Mouse (Mus musculus) neural tube, embryonic 15.5 days (tissue): ENCODE results near the gene Tmcc3. TPM values are rescaled to one million over a fixed set of nuclear protein-coding genes. Genes with fewer than 3 reads are reported as not detected.

Source experiments
- ATAC-seq: fragments of 200-750 bp; cut with Nextera tagmentation; 2 replicates; pipeline ENCODE4 v1.8.0; 2017; ENCODE audit warnings: mild to moderate bottlenecking, moderate TSS enrichment, moderate library complexity; ENCODE audit not compliant: low FRiP score
- H3K27ac ChIP-seq: fragments of 300-500 bp; sonication (generic); replicated peaks from 2 replicates; pipeline ENCODE4 v1.5.1; 2015; ENCODE audit warnings: mild to moderate bottlenecking, inconsistent platforms
- H3K27me3 ChIP-seq: fragments of 300-500 bp; sonication (generic); replicated peaks from 2 replicates; pipeline ENCODE4 v1.6.1; 2015; ENCODE audit warnings: inconsistent platforms
- H3K36me3 ChIP-seq: fragments of 300-500 bp; sonication (generic); 2 replicates; pipeline ENCODE4 v1.6.1; 2015; ENCODE audit warnings: inconsistent platforms
- H3K4me1 ChIP-seq: fragments of 300-500 bp; sonication (generic); 2 replicates; pipeline ENCODE4 v1.6.1; 2015; ENCODE audit warnings: inconsistent platforms
- H3K4me2 ChIP-seq: fragments of 300-500 bp; sonication (generic); 2 replicates; pipeline ENCODE4 v1.6.1; 2015; ENCODE audit warnings: inconsistent platforms, mild to moderate bottlenecking, moderate library complexity
- H3K4me3 ChIP-seq: fragments of 300-500 bp; sonication (generic); replicated peaks from 2 replicates; pipeline ENCODE4 v1.5.1; 2015; ENCODE audit warnings: mild to moderate bottlenecking, inconsistent platforms
- H3K9ac ChIP-seq: fragments of 300-500 bp; sonication (generic); replicated peaks from 2 replicates; pipeline ENCODE4 v1.6.1; 2015; ENCODE audit warnings: mild to moderate bottlenecking, inconsistent platforms
- H3K9me3 ChIP-seq: fragments of 300-500 bp; sonication (generic); replicated peaks from 2 replicates; pipeline ENCODE4 v1.6.1; 2016; ENCODE audit warnings: inconsistent platforms
- WGBS: fragments of 180-500 bp; shearing (Covaris S2); methylation state at CpG from one replicate; pipeline ENCODE4 v1.1.7; 2015; ENCODE audit warnings: mixed read lengths; 5-methylcytosine and 5-hydroxymethylcytosine counted together
- polyA plus RNA-seq: library from polyadenylated mRNA; unstranded; fragments of >200 nt; fragmentation: Nextera tagmentation; extraction: Ambion mirVana; gene quantifications from 2 replicates; pipeline ENCODE4 v1.2.1, GENCODE M21; 2015

Tmcc3 gene
- polyA plus RNA-seq, 1 experiment from 2014 or later: 17.6 TPM

GRCm38 (mm10) chr10:94432933-94433332 is 121.2 kb downstream of the Tmcc3 start:
- no peak overlapping the region for H3K4me2 ChIP-seq
- ATAC-seq: no peak
- no peak overlapping the region for H3K9ac ChIP-seq
- no peak overlapping the region for H3K27ac ChIP-seq
- H3K36me3 ChIP-seq: no peaks in the 10 kb centered on the region
- no peaks in the 10 kb centered on the region for H3K9me3 ChIP-seq
- H3K4me1 ChIP-seq: peaks cover 8% of the 10 kb centered on the region; the same call in 1 of the 2 replicates
- H3K4me3 ChIP-seq: no peak overlapping the region
- WGBS: 73% methylated on average over 5 of the region's 5 CpGs
- H3K27me3 ChIP-seq: no peaks in the 10 kb centered on the region

GRCm38 (mm10) chr10:94433901-94434300 is 122.2 kb downstream of the Tmcc3 start:
- Histone ChIP-seq H3K4me2 (no peak overlapping the region), H3K9me3 (no peaks in the 10 kb centered on the region), H3K9ac (no peak overlapping the region), H3K4me3 (no peak overlapping the region), H3K36me3 (no peaks in the 10 kb centered on the region), H3K4me1 (peaks cover 5% of the 10 kb centered on the region; the same call in 1 of the 2 replicates), H3K27ac (0 out of 2 replicates have a peak overlapping the region, but pooled peaks have one; percentile 15), H3K27me3 (no peaks in the 10 kb centered on the region)
- 37% methylated on average over 7 of the region's 7 CpGs for WGBS
- no peak for ATAC-seq

GRCm38 (mm10) chr10:94442725-94443124 is 131.0 kb downstream of the Tmcc3 start:
- no peaks in the 10 kb centered on the region for H3K27me3 ChIP-seq
- ATAC-seq: 0 out of 2 replicates have a peak, but pooled peaks have one; percentile 56
- H3K4me1 ChIP-seq: peaks cover 21% of the 10 kb centered on the region
- no peak overlapping the region for H3K4me3 ChIP-seq
- no peaks in the 10 kb centered on the region for H3K36me3 ChIP-seq
- 29% methylated on average over 7 of the region's 7 CpGs for WGBS
- H3K9me3 ChIP-seq: no peaks in the 10 kb centered on the region
- no peak overlapping the region for H3K9ac ChIP-seq
- no peak overlapping the region for H3K27ac ChIP-seq
- no peak overlapping the region for H3K4me2 ChIP-seq

- WGBS: 93% methylated on average over 4 of the region's 4 CpGs
- Histone ChIP-seq H3K9ac (no peak overlapping the region), H3K9me3 (no peaks in the 10 kb centered on the region), H3K4me2 (no peak overlapping the region), H3K4me1 (peaks cover 21% of the 10 kb centered on the region), H3K36me3 (no peaks in the 10 kb centered on the region), H3K27ac (no peak overlapping the region), H3K4me3 (no peak overlapping the region), H3K27me3 (no peaks in the 10 kb centered on the region)
- no peak for ATAC-seq
Observed at GRCm38 (mm10) chr10:94443453-94443852, 131.7 kb downstream of the Tmcc3 start.

- Histone ChIP-seq H3K4me3 (no peak overlapping the region), H3K36me3 (no peaks in the 10 kb centered on the region), H3K4me2 (no peak overlapping the region), H3K9me3 (no peaks in the 10 kb centered on the region), H3K4me1 (peaks cover 24% of the 10 kb centered on the region), H3K27ac (no peak overlapping the region), H3K9ac (no peak overlapping the region), H3K27me3 (no peaks in the 10 kb centered on the region)
- 81% methylated on average over 7 of the region's 7 CpGs for WGBS
- ATAC-seq: no peak
Observed at GRCm38 (mm10) chr10:94445192-94445591, 133.4 kb downstream of the Tmcc3 start.

GRCm38 (mm10) chr10:94446379-94447008 is 134.7 kb downstream of the Tmcc3 start:
- Histone ChIP-seq H3K9ac (no peak overlapping the region), H3K4me2 (no peak overlapping the region), H3K36me3 (no peaks in the 10 kb centered on the region), H3K27ac (no peak overlapping the region), H3K9me3 (no peaks in the 10 kb centered on the region), H3K4me3 (no peak overlapping the region), H3K27me3 (no peaks in the 10 kb centered on the region), H3K4me1 (peaks cover 24% of the 10 kb centered on the region)
- ATAC-seq: no peak
- 68% methylated on average over 7 of the region's 7 CpGs for WGBS

- Histone ChIP-seq H3K4me1 (0 out of 2 replicates have a peak, but pooled peaks cover 9% of the 10 kb centered on the region), H3K36me3 (no peaks in the 10 kb centered on the region), H3K9ac (no peak overlapping the region), H3K4me2 (no peak overlapping the region), H3K4me3 (no peak overlapping the region), H3K27ac (no peak overlapping the region), H3K9me3 (no peaks in the 10 kb centered on the region), H3K27me3 (no peaks in the 10 kb centered on the region)
- WGBS: 52% methylated on average over 3 of the region's 3 CpGs
- no peak for ATAC-seq
Observed at GRCm38 (mm10) chr10:94449676-94450075, 137.9 kb downstream of the Tmcc3 start.

- no peak overlapping the region for H3K27ac ChIP-seq
- H3K4me2 ChIP-seq: no peak overlapping the region
- 60% methylated on average over 8 of the region's 8 CpGs for WGBS
- no peaks in the 10 kb centered on the region for H3K9me3 ChIP-seq
- H3K27me3 ChIP-seq: no peaks in the 10 kb centered on the region
- H3K4me3 ChIP-seq: no peak overlapping the region
- no peak overlapping the region for H3K9ac ChIP-seq
- ATAC-seq: no peak
- H3K4me1 ChIP-seq: 0 out of 2 replicates have a peak, but pooled peaks cover 6% of the 10 kb centered on the region
- H3K36me3 ChIP-seq: no peaks in the 10 kb centered on the region
Observed at GRCm38 (mm10) chr10:94450781-94451180, 139.0 kb downstream of the Tmcc3 start.

GRCm38 (mm10) chr10:94457454-94457853 is 145.7 kb downstream of the Tmcc3 start:
- Histone ChIP-seq H3K9ac (no peak overlapping the region), H3K9me3 (no peaks in the 10 kb centered on the region), H3K27ac (no peak overlapping the region), H3K4me2 (no peak overlapping the region), H3K27me3 (no peaks in the 10 kb centered on the region), H3K36me3 (no peaks in the 10 kb centered on the region), H3K4me1 (no peaks in the 10 kb centered on the region), H3K4me3 (no peak overlapping the region)
- ATAC-seq: no peak
- WGBS: 68% methylated on average over 1 of the region's 1 CpGs

- H3K36me3 ChIP-seq: no peaks in the 10 kb centered on the region
- no peak overlapping the region for H3K9ac ChIP-seq
- no peak for ATAC-seq
- no peak overlapping the region for H3K27ac ChIP-seq
- no peaks in the 10 kb centered on the region for H3K27me3 ChIP-seq
- no peak overlapping the region for H3K4me2 ChIP-seq
- H3K9me3 ChIP-seq: no peaks in the 10 kb centered on the region
- no peak overlapping the region for H3K4me3 ChIP-seq
- WGBS: 58% methylated on average over 6 of the region's 6 CpGs
- H3K4me1 ChIP-seq: no peaks in the 10 kb centered on the region
Observed at GRCm38 (mm10) chr10:94458690-94459089, 146.9 kb downstream of the Tmcc3 start.

GRCm38 (mm10) chr10:94461378-94461777 is 149.6 kb downstream of the Tmcc3 start:
- ATAC-seq: no peak
- Histone ChIP-seq H3K4me2 (no peak overlapping the region), H3K9me3 (no peaks in the 10 kb centered on the region), H3K36me3 (no peaks in the 10 kb centered on the region), H3K9ac (no peak overlapping the region), H3K4me3 (no peak overlapping the region), H3K27me3 (no peaks in the 10 kb centered on the region), H3K27ac (no peak overlapping the region), H3K4me1 (peaks cover 1% of the 10 kb centered on the region; the same call in 1 of the 2 replicates)
- 89% methylated on average over 3 of the region's 3 CpGs for WGBS

GRCm38 (mm10) chr10:94461871-94462270 is 150.1 kb downstream of the Tmcc3 start:
- Histone ChIP-seq H3K9me3 (no peaks in the 10 kb centered on the region), H3K27ac (no peak overlapping the region), H3K4me3 (no peak overlapping the region), H3K4me2 (no peak overlapping the region), H3K27me3 (no peaks in the 10 kb centered on the region), H3K4me1 (peaks cover 5% of the 10 kb centered on the region; the same call in 1 of the 2 replicates), H3K9ac (no peak overlapping the region), H3K36me3 (no peaks in the 10 kb centered on the region)
- ATAC-seq: no peak
- WGBS: 83% methylated on average over 8 of the region's 8 CpGs
